Mouse (Mus musculus) hindbrain, embryonic 12.5 days (tissue): ENCODE data around the gene Akap6. TPM values are rescaled to one million over a fixed set of nuclear protein-coding genes. Genes with fewer than 3 reads are reported as not detected.

Experiments
- ATAC-seq: fragments of 200-750 bp; cut with Nextera tagmentation; 2 replicates; pipeline ENCODE4 v1.8.0; 2017; ENCODE audit warnings: moderate TSS enrichment; ENCODE audit not compliant: low FRiP score
- H3K27ac ChIP-seq: fragments of 300-500 bp; sonication (generic); 2 replicates; pipeline ENCODE4 v1.5.1; 2016; ENCODE audit warnings: mild to moderate bottlenecking
- H3K27me3 ChIP-seq: fragments of 300-500 bp; sonication (generic); 2 replicates; pipeline ENCODE4 v1.6.1; 2016; ENCODE audit warnings: mild to moderate bottlenecking
- H3K36me3 ChIP-seq: fragments of 300-500 bp; sonication (generic); 2 replicates; pipeline ENCODE4 v1.6.1; 2016; ENCODE audit warnings: mild to moderate bottlenecking
- H3K4me1 ChIP-seq: fragments of 300-500 bp; sonication (generic); 2 replicates; pipeline ENCODE4 v1.6.1; 2016
- H3K4me2 ChIP-seq: fragments of 300-500 bp; sonication (generic); replicated peaks from 2 replicates; pipeline ENCODE4 v1.6.1; 2016; ENCODE audit warnings: mild to moderate bottlenecking
- H3K4me3 ChIP-seq: fragments of 300-500 bp; sonication (generic); 2 replicates; pipeline ENCODE4 v1.5.1; 2016; ENCODE audit warnings: mild to moderate bottlenecking
- H3K9ac ChIP-seq: fragments of 300-500 bp; sonication (generic); 2 replicates; pipeline ENCODE4 v1.6.1; 2016; ENCODE audit warnings: mild to moderate bottlenecking, moderate library complexity
- H3K9me3 ChIP-seq: fragments of 300-500 bp; sonication (generic); replicated peaks from 2 replicates; pipeline ENCODE4 v1.6.1; 2016; ENCODE audit warnings: mild to moderate bottlenecking
- WGBS: fragments of 180-500 bp; shearing (Covaris S2); methylation state at CpG from one replicate; pipeline ENCODE4 v1.1.7; 2016; 5-methylcytosine and 5-hydroxymethylcytosine counted together
- polyA plus RNA-seq: library from polyadenylated mRNA; unstranded; fragments of >200 nt; fragmentation: Nextera tagmentation; extraction: Ambion mirVana; gene quantifications from 2 replicates; pipeline ENCODE4 v1.2.1, GENCODE M21; 2016

The Akap6 gene
- polyA plus RNA-seq, 1 experiment from 2014 or later, result 34.2 TPM

DNA sequence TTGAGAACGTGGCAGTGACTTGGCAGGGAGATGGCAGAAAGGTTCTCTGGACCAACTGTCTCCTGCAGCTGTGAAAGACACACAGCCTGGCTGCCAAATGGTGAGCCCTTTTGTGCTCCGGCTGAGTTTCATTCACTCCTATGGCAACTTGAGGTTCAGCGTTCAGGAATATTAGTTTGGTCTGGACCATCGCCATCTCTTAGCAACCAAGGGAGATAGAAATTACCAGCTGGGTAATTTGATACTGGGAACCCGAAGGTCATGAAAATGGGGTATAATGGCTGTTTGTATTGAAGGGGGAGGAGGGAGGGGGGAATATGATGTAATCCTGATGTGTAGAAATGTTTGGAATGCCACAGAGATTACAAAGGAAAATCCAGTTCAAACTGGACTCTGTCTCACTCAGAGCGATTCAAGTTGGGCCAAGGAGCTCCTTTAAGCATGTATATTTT, 136.1 kb downstream of the Akap6 start:
- ATAC-seq, result peak; percentile 75
- Histone ChIP-seq H3K9me3 (no peaks in the 10 kb centered on the region), H3K4me2 (peak overlapping the region; percentile 15; the same call in 1 of the 2 replicates), H3K4me1 (peaks cover 46% of the 10 kb centered on the region), H3K9ac (no peak overlapping the region), H3K27ac (peak overlapping the region; percentile 88), H3K4me3 (no peak overlapping the region), H3K27me3 (no peaks in the 10 kb centered on the region), H3K36me3 (no peaks in the 10 kb centered on the region)
- 12% methylated on average over 6 of the region's 6 CpGs for WGBS

DNA sequence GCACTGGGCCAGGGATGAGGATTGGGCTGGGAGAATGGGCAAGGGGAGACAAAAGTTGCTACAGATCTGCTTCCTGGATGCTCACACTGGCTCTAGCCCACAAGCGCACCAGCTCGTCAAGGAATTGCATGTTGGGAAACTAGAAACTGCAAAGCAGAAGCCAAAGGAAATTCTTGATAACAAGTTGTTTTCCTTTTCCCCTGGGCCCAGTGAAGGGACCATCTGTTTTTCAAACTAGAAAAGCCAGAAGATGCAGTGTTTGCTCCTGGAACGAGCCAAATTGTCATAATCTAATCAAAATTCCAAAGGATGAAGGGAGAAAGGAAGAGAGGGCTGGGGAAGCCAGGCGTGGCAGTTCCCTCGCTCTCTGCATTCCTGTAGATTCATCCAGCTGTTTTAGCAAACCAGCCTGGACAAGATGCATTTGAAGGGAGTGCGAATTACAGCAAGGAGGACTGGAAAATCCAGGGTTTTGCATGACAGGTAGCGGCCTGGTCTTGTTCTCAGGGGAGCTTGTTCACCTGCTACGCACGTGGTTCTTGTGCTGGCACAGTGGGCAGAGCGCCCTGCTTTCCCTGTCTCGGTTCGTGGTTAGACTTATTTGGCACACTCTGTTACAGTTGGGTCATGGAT, 136.8 kb downstream of the Akap6 start:
- H3K9me3 ChIP-seq, result no peaks in the 10 kb centered on the region
- no peak for ATAC-seq
- WGBS, result 60% methylated on average over 12 of the region's 12 CpGs
- peak overlapping the region; percentile 88 for H3K27ac ChIP-seq
- no peaks in the 10 kb centered on the region for H3K36me3 ChIP-seq
- no peak overlapping the region for H3K9ac ChIP-seq
- H3K4me1 ChIP-seq, result peaks cover 41% of the 10 kb centered on the region
- H3K27me3 ChIP-seq, result no peaks in the 10 kb centered on the region
- H3K4me3 ChIP-seq, result no peak overlapping the region
- H3K4me2 ChIP-seq, result 0 out of 2 replicates have a peak overlapping the region, but pooled peaks have one; percentile 15

DNA sequence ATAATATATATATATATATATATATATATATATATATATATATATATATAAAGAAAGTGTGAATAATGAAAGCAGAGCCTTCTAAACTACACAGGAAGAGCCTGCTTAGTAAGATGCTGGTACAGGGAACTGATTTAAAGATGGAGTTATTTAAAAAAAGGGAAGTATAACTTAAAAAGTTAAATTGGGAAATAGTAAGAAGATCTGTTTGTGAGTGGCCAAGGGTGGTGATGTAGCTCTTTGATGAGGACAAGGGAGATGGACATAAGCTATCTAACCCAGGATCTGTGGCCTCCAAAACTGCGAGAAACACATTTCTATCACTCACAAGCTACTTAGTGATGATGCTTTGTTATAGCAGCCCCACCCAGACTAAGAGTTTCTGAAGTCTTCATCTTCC, 146.8 kb downstream of the Akap6 start:
- Histone ChIP-seq H3K9ac (no peak overlapping the region), H3K27ac (no peak overlapping the region), H3K36me3 (no peaks in the 10 kb centered on the region), H3K4me1 (peaks cover 24% of the 10 kb centered on the region), H3K4me2 (no peak overlapping the region), H3K4me3 (no peak overlapping the region), H3K27me3 (no peaks in the 10 kb centered on the region), H3K9me3 (no peaks in the 10 kb centered on the region)
- no peak for ATAC-seq
- 96% methylated on average over 1 of the region's 1 CpGs for WGBS

DNA sequence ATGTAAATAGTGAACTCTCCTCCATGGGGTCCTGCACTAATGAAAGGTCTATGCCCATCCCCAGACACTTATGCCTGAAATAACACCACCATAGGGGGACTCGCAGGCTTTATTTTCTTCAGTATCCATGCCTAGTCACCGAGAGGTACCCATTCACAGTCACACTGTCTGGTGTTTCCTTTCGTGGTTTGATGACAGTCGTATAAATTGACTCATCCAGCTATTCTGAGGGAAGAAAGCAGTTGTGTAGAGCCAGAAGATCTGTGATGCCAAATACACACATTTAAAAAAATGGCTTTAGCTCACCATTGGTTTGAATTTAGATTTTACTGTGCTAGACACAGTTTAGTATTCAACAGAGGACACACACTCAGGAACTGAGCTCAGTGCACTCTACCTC, 147.8 kb downstream of the Akap6 start:
- Histone ChIP-seq H3K27me3 (no peaks in the 10 kb centered on the region), H3K9ac (no peak overlapping the region), H3K36me3 (no peaks in the 10 kb centered on the region), H3K4me2 (no peak overlapping the region), H3K27ac (0 out of 2 replicates have a peak overlapping the region, but pooled peaks have one; percentile 66), H3K4me1 (peaks cover 28% of the 10 kb centered on the region), H3K4me3 (no peak overlapping the region), H3K9me3 (no peaks in the 10 kb centered on the region)
- ATAC-seq, result no peak
- WGBS, result 86% methylated on average over 4 of the region's 4 CpGs

DNA sequence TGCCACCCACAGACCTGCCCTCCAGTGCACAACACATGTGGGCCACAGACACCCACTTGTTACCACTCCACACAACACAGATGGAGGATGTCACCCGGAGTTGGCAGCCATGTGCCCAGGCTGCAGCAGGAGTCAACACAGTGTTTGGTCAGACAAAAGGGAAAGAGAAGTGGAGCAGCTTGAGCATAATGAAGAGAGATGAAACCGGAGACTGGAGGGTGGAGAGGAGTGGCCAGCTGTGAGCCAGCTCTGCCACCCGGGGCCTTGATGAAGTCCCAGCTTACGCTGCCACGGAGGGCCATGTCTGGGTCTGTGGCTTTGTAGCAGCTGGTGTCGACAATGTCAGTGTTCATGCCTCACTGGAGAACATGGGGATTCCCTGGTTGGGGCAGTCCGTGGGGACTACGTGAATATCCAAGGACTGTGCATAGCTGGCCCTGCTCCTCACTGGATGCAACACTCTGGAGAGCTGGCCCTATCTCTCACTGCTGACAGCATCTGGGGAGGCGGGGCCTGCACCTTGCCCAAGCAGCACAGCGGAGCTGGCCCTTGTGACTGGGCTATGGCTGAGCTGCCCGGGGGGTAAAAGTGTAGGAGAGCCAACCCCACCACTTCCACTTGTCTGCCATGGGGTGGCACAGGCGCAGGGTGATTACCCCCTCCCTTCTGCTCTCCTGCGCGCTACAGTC, 148.8 kb downstream of the Akap6 start:
- peaks cover 28% of the 10 kb centered on the region for H3K4me1 ChIP-seq
- no peak overlapping the region for H3K4me3 ChIP-seq
- no peak overlapping the region for H3K9ac ChIP-seq
- H3K27me3 ChIP-seq, result no peaks in the 10 kb centered on the region
- no peaks in the 10 kb centered on the region for H3K9me3 ChIP-seq
- H3K27ac ChIP-seq, result peak overlapping the region; percentile 66
- 0 out of 2 replicates have a peak overlapping the region, but pooled peaks have one; percentile 0 for H3K4me2 ChIP-seq
- WGBS, result 32% methylated on average over 14 of the region's 14 CpGs
- peak; percentile 94 for ATAC-seq
- no peaks in the 10 kb centered on the region for H3K36me3 ChIP-seq

DNA sequence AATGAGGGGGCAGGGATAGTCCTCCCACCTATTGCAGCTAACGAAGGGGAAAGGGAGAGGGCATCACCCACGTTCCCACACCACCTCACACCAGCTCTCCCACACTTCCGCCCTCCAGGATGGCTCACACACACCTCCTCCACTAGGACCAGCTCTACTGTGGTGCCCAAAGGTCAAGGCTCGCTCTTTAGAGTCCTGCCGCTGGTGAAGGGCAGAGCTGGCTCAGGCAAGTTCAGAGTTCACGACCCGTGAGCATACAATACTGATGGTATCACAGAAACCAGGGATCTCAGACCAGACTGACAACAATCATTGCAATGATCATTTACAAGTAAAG, 149.3 kb downstream of the Akap6 start:
- Histone ChIP-seq H3K9me3 (no peaks in the 10 kb centered on the region), H3K36me3 (no peaks in the 10 kb centered on the region), H3K27me3 (no peaks in the 10 kb centered on the region), H3K4me2 (0 out of 2 replicates have a peak overlapping the region, but pooled peaks have one; percentile 0), H3K4me1 (peaks cover 28% of the 10 kb centered on the region), H3K27ac (peak overlapping the region; percentile 66), H3K9ac (no peak overlapping the region), H3K4me3 (no peak overlapping the region)
- WGBS, result 48% methylated on average over 7 of the region's 7 CpGs
- ATAC-seq, result no peak

DNA sequence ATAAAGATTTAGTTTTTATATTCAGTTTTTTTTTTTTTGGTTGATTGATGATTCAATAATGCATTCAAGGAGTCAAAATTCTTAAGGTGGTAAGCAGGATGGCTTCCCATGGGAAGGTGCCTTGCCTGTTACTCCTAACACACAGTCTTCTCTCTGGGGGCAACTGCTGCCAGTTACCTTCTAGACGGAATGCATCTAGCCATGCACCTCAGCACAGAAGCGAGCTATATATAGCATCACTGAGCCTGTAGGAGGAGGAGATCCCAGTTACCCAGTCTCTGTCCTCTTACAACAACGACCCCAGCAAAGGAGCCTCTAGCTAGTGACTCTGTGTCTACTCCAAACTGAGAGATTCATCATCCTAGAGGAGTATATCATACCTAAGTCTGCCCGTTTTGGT, 150.1 kb downstream of the Akap6 start:
- 79% methylated on average over 4 of the region's 4 CpGs for WGBS
- no peak overlapping the region for H3K4me3 ChIP-seq
- H3K36me3 ChIP-seq, result no peaks in the 10 kb centered on the region
- no peak overlapping the region for H3K4me2 ChIP-seq
- H3K9ac ChIP-seq, result no peak overlapping the region
- H3K9me3 ChIP-seq, result no peaks in the 10 kb centered on the region
- peaks cover 28% of the 10 kb centered on the region for H3K4me1 ChIP-seq
- no peak overlapping the region for H3K27ac ChIP-seq
- ATAC-seq, result no peak
- no peaks in the 10 kb centered on the region for H3K27me3 ChIP-seq

DNA sequence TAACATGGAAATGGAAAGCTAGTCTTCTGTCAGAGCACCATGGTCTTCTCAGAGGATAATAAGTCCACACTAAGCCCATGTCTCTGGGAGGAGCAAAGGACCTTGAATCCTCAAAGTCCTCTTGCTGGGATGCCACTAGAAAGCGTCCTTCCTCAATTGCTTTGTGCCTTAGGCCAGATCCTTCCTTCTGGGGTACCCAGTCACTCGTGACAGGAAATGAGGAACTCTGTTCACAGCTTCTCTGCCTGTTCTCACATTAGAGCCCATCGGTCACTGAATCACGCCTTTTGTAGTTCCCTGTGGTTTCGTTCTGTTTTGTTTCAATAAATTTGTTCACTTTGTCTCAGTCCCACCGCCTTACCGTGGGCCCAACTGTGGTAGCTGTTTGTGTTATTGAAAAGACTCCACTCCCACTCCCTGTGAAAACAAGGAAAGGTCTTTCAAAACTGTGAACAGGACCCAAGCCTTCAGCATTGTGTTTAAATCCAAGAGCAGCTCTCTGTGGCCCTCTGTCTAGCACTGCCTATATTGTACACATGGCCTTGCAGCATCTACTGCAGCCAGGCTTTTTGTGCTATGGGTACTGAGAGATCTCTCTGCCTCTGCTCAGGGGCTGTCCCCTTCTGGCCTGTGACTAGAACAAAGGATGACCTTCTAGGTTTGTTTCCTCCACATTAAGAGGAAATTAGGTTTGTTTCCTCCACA, 151.3 kb downstream of the Akap6 start:
- Histone ChIP-seq H3K36me3 (no peaks in the 10 kb centered on the region), H3K9ac (no peak overlapping the region), H3K4me3 (no peak overlapping the region), H3K27ac (peak overlapping the region; percentile 36), H3K9me3 (no peaks in the 10 kb centered on the region), H3K27me3 (no peaks in the 10 kb centered on the region), H3K4me1 (peaks cover 28% of the 10 kb centered on the region), H3K4me2 (no peak overlapping the region)
- WGBS, result 57% methylated on average over 7 of the region's 7 CpGs
- no peak for ATAC-seq

DNA sequence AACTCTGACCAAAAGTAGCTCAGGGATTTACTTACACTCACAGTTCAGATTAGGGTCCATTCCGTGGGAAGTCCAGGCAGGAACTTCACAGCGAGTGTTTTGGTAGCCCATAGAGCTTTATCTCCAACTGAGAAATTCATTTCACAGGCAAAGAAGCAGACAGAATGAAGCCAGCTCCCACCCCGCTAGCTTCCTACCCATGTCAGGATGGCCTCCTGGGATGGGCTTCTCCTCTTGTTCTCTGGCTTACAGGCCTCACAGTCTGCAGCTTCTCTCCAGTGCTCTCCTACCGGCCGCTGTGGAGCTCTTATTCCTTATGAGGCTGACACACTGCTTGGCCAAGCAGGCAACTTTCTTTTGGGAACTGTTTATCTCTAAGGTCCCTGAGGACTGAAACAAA, 152.0 kb downstream of the Akap6 start:
- Histone ChIP-seq H3K4me3 (no peak overlapping the region), H3K36me3 (no peaks in the 10 kb centered on the region), H3K4me2 (no peak overlapping the region), H3K27me3 (no peaks in the 10 kb centered on the region), H3K27ac (no peak overlapping the region), H3K9ac (no peak overlapping the region), H3K4me1 (peaks cover 28% of the 10 kb centered on the region), H3K9me3 (no peaks in the 10 kb centered on the region)
- WGBS, result 72% methylated on average over 5 of the region's 5 CpGs
- ATAC-seq, result no peak

DNA sequence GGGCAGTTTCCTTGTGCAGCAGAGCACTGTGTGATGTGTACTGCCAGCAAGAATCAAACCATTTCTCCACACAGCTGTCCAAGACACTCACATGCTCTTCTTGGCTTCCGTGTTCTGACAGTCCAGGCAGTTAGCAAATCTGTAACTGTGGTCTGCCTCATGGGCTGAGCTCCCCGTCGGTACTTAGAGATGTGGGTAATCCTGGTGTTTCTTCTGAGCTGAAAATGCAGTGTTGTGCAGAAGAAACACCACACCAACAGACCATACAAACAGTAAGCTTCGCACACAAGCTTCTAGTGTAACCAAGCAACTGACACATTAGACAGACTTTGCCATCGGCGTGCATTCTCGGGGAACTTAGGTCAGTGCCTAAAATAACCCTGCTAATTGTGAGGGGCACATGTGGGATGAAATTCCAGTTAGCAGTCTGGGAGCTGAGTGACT, 155.1 kb downstream of the Akap6 start:
- Histone ChIP-seq H3K4me2 (no peak overlapping the region), H3K36me3 (no peaks in the 10 kb centered on the region), H3K27ac (no peak overlapping the region), H3K9me3 (no peaks in the 10 kb centered on the region), H3K27me3 (no peaks in the 10 kb centered on the region), H3K9ac (no peak overlapping the region), H3K4me3 (no peak overlapping the region), H3K4me1 (peaks cover 14% of the 10 kb centered on the region)
- 78% methylated on average over 7 of the region's 7 CpGs for WGBS
- ATAC-seq, result no peak

DNA sequence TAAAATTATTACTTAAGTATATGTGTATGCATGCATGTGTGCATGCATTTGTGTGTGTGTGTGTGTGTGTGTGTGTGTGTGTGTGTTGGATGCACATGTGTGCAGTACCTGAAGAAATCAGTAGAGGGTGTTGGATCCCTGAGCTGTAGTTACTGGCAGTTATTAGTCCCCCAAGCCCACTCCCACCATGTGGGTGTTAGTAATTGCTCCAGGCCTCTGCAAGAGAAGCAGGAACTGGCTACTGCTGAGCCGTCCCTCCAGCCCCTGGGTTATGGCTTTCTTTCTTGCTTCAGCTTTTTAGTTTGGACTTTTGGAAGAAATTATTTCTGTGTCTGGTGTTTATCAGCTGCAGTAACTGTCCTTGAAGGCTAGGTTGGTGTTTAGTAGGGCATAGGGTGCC, 156.9 kb downstream of the Akap6 start:
- no peaks in the 10 kb centered on the region for H3K27me3 ChIP-seq
- no peak for ATAC-seq
- no peaks in the 10 kb centered on the region for H3K9me3 ChIP-seq
- no peak overlapping the region for H3K4me2 ChIP-seq
- no peak overlapping the region for H3K4me3 ChIP-seq
- peaks cover 2% of the 10 kb centered on the region; the same call in 1 of the 2 replicates for H3K4me1 ChIP-seq
- H3K9ac ChIP-seq, result no peak overlapping the region
- no peaks in the 10 kb centered on the region for H3K36me3 ChIP-seq
- no peak overlapping the region for H3K27ac ChIP-seq
- 75% methylated on average over 1 of the region's 1 CpGs for WGBS

DNA sequence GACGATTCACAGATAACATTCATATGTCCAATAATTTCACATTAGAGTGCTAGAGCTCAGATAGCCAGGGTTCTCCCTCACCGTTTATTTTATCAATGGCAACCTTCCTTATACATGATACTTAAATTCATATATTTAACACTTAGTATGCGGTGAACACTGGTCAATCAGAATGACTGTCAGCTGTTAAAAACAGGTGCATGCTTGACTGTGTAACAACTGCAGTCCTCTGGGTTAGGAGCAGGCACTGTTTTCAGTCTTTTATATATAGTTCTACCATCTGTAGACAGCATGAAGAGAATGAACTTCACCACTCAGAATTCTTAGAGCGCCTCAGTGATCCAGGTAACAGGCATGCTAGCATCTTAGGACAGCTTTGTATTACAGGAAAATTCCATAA, 158.1 kb downstream of the Akap6 start:
- Histone ChIP-seq H3K9me3 (no peaks in the 10 kb centered on the region), H3K27me3 (no peaks in the 10 kb centered on the region), H3K4me3 (no peak overlapping the region), H3K4me1 (no peaks in the 10 kb centered on the region), H3K4me2 (no peak overlapping the region), H3K9ac (no peak overlapping the region), H3K36me3 (no peaks in the 10 kb centered on the region), H3K27ac (no peak overlapping the region)
- no peak for ATAC-seq
- 85% methylated on average over 4 of the region's 4 CpGs for WGBS
